Mouse (Mus musculus) adrenal gland, postnatal 10 days (tissue): Measurements from ENCODE around the gene Adam22. TPM values are rescaled to one million over a fixed set of nuclear protein-coding genes. Genes with fewer than 3 reads are reported as not detected.

Experiments used
- DNase-seq: peaks from one replicate; pipeline ENCODE4 v3.0.0; 2021; ENCODE audit warnings: mixed read lengths
- total RNA-seq, 2 experiments: library from RNA; stranded (reverse); gene quantifications; 2 replicates each; pipeline ENCODE4 v1.2.3; 2021

The Adam22 gene
- total RNA-seq, 2 experiments from 2014 or later = 5.2 to 6.8 TPM

- no peak for DNase-seq
These were observed 203.2 kb downstream of the Adam22 start for GRCm38 (mm10) chr5:8164773-8165172.

- no peak for DNase-seq
These were observed 216.3 kb downstream of the Adam22 start for GRCm38 (mm10) chr5:8151645-8152044.

- no peak for DNase-seq
These were observed 221.8 kb downstream of the Adam22 start for GRCm38 (mm10) chr5:8146146-8146545.

GRCm38 (mm10) chr5:8145473-8145872 lies 222.5 kb downstream of the Adam22 start:
- no peak for DNase-seq

- no peak for DNase-seq
These were observed 235.4 kb downstream of the Adam22 start for GRCm38 (mm10) chr5:8132546-8132945.

- no peak for DNase-seq
These were observed 236.0 kb downstream of the Adam22 start for GRCm38 (mm10) chr5:8131918-8132317.

GRCm38 (mm10) chr5:8129750-8130149 lies 238.2 kb downstream of the Adam22 start:
- no peak for DNase-seq

- no peak for DNase-seq
These were observed 247.0 kb downstream of the Adam22 start for GRCm38 (mm10) chr5:8120926-8121325.

GRCm38 (mm10) chr5:8120087-8120486 lies 247.9 kb downstream of the Adam22 start:
- no peak for DNase-seq

GRCm38 (mm10) chr5:8116561-8117168 lies 251.3 kb downstream of the Adam22 start:
- DNase-seq = no peak

GRCm38 (mm10) chr5:8112246-8112645 lies 255.7 kb downstream of the Adam22 start:
- DNase-seq = peak; percentile 47

- DNase-seq = no peak
These were observed 256.3 kb downstream of the Adam22 start for GRCm38 (mm10) chr5:8111691-8112090.

GRCm38 (mm10) chr5:8095689-8096088 lies 272.3 kb downstream of the Adam22 start:
- DNase-seq = no peak

- no peak for DNase-seq
These were observed 273.0 kb downstream of the Adam22 start for GRCm38 (mm10) chr5:8094921-8095320.

GRCm38 (mm10) chr5:8088147-8088546 lies 279.8 kb downstream of the Adam22 start:
- DNase-seq = no peak

GRCm38 (mm10) chr5:8085661-8086060 lies 282.3 kb downstream of the Adam22 start:
- DNase-seq = no peak

- DNase-seq = no peak
These were observed 285.0 kb downstream of the Adam22 start for GRCm38 (mm10) chr5:8082800-8083509.

- DNase-seq = no peak
These were observed 290.5 kb downstream of the Adam22 start for GRCm38 (mm10) chr5:8077481-8077880.

- DNase-seq = no peak
These were observed 293.9 kb downstream of the Adam22 start for GRCm38 (mm10) chr5:8073901-8074561.

- no peak for DNase-seq
These were observed 294.6 kb downstream of the Adam22 start for GRCm38 (mm10) chr5:8073406-8073805.

- no peak for DNase-seq
These were observed 304.8 kb downstream of the Adam22 start for GRCm38 (mm10) chr5:8063207-8063606.

GRCm38 (mm10) chr5:8062469-8062868 lies 305.5 kb downstream of the Adam22 start:
- DNase-seq = no peak

GRCm38 (mm10) chr5:8058056-8058455 lies 309.9 kb downstream of the Adam22 start:
- no peak for DNase-seq

GRCm38 (mm10) chr5:8057018-8057323 lies 311.0 kb downstream of the Adam22 start:
- DNase-seq = peak; percentile 12
